Mouse (Mus musculus) kidney, embryonic 14.5 days (tissue): ENCODE data around the gene Tmem255b. TPM values are rescaled to one million over a fixed set of nuclear protein-coding genes. Genes with fewer than 3 reads are reported as not detected.

Source experiments
- ATAC-seq: fragments of 200-750 bp; cut with Nextera tagmentation; 2 replicates; pipeline ENCODE4 v1.8.0; 2017; ENCODE audit warnings: moderate number of reproducible peaks, mild to moderate bottlenecking, moderate TSS enrichment, moderate library complexity; ENCODE audit not compliant: low FRiP score, low TSS enrichment
- H3K27ac ChIP-seq: fragments of 300-500 bp; sonication (generic); 2 replicates; pipeline ENCODE4 v1.5.1; 2014; ENCODE audit warnings: low read depth, mild to moderate bottlenecking, low read length, moderate library complexity, mixed read lengths
- H3K27me3 ChIP-seq: fragments of 300-500 bp; sonication (generic); 2 replicates; pipeline ENCODE4 v1.6.1; 2014; ENCODE audit warnings: mild to moderate bottlenecking, low read length; ENCODE audit not compliant: control insufficient read depth, insufficient read depth
- H3K36me3 ChIP-seq: fragments of 300-500 bp; sonication (generic); 2 replicates; pipeline ENCODE4 v1.6.1; 2014; ENCODE audit warnings: low read length, mixed read lengths; ENCODE audit not compliant: control insufficient read depth, insufficient read depth
- H3K4me1 ChIP-seq: fragments of 300-500 bp; sonication (generic); 2 replicates; pipeline ENCODE4 v1.6.1; 2014; ENCODE audit warnings: low read length, mixed read lengths; ENCODE audit not compliant: control insufficient read depth, insufficient read depth
- H3K4me2 ChIP-seq: fragments of 300-500 bp; sonication (generic); replicated peaks from 2 replicates; pipeline ENCODE4 v1.6.1; 2014; ENCODE audit warnings: low read depth, mild to moderate bottlenecking, low read length
- H3K4me3 ChIP-seq: fragments of 300-500 bp; sonication (generic); 2 replicates; pipeline ENCODE4 v1.5.1; 2014; ENCODE audit warnings: mild to moderate bottlenecking, low read length
- H3K9ac ChIP-seq: fragments of 300-500 bp; sonication (generic); 2 replicates; pipeline ENCODE4 v1.6.1; 2014; ENCODE audit warnings: low read depth, mild to moderate bottlenecking, low read length, moderate library complexity
- H3K9me3 ChIP-seq: fragments of 300-500 bp; sonication (generic); 2 replicates; pipeline ENCODE4 v1.6.1; 2016; ENCODE audit warnings: low read length; ENCODE audit not compliant: control insufficient read depth
- WGBS: fragments of 180-500 bp; shearing (Covaris S2); extraction: QIAGEN DNeasy Blood & Tissue Kit; methylation state at CpG from one replicate; pipeline ENCODE4 v1.1.7; 2014; 5-methylcytosine and 5-hydroxymethylcytosine counted together
- polyA plus RNA-seq: library from polyadenylated mRNA; unstranded; fragments of >200 nt; fragmentation: Nextera tagmentation; extraction: Ambion mirVana; gene quantifications from 2 replicates; pipeline ENCODE4 v1.2.1, GENCODE M21; 2014

Tmem255b gene
- polyA plus RNA-seq, 1 experiment from 2014 or later = 0.57 TPM

DNA sequence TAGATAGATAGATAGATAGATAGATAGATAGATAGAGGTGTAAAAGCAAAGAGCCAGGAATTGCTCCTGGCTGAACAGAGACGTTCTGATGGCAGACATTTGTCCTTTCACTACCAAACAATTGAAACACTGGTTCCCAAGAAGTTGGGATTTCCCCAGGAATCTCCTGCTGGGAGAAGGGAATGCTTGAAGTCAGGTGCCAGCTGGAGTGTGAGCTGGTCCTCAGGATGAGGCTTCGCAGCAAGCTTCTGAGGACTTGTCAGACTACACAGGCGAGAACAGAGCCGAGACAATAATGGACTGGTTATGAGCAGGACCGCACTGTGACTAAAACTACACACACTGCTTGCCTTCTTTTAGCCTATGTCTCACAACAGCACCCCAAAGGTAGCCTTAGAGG lies 77.0 kb downstream of the Tmem255b start:
- 85% methylated on average over 5 of the region's 5 CpGs for WGBS
- Histone ChIP-seq H3K4me3 (no peak overlapping the region), H3K27me3 (no peaks in the 10 kb centered on the region), H3K9me3 (no peaks in the 10 kb centered on the region), H3K36me3 (no peaks in the 10 kb centered on the region), H3K9ac (no peak overlapping the region), H3K4me2 (no peak overlapping the region), H3K4me1 (no peaks in the 10 kb centered on the region), H3K27ac (no peak overlapping the region)
- no peak for ATAC-seq

- no peak for ATAC-seq
- 69% methylated on average over 6 of the region's 6 CpGs for WGBS
Measured at GRCm38 (mm10) chr8:13512677-13513076, 77.7 kb downstream of the Tmem255b start.

DNA sequence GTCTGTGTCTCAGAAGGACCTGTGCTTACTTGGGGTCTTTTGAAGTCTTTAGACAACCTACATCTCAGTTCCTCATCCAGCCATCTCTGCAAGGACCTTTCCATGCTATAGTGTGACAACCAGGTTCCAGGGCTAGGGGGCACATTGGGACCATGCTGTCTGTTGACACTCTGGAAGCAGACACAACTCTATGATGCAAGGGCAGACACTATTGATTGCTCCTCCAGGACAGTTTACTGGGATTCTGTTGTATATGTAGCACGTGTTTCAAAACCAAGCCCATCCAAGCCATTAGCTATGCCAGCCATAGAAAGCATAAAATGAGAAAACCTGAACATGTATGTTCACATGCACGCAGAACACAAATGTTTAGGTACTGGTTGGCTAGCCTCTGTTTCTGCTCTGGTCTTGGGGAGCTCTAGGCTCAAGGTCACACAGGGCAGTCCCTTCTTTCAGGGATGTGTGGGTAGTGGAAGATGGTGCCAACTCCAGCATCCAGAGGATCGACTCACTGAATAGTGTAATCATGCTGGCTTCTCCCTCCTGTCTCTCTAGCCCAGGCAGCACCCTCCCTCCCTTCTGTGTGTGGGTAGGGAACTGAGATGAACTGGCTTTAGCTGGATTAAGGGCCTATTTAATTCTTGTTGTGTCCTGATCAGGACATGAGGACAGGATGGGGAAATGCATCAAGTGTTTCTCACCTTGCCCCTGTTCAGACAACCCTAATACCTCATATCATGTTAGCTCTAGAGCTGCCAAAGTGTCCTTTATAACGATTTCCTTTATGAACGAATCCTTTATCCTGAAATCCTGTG lies 78.8 kb downstream of the Tmem255b start:
- H3K9me3 ChIP-seq = no peaks in the 10 kb centered on the region
- 88% methylated on average over 5 of the region's 5 CpGs for WGBS
- no peak for ATAC-seq
- no peaks in the 10 kb centered on the region for H3K27me3 ChIP-seq
- H3K4me2 ChIP-seq = no peak overlapping the region
- no peak overlapping the region for H3K4me3 ChIP-seq
- no peaks in the 10 kb centered on the region for H3K36me3 ChIP-seq
- H3K27ac ChIP-seq = no peak overlapping the region
- no peak overlapping the region for H3K9ac ChIP-seq
- no peaks in the 10 kb centered on the region for H3K4me1 ChIP-seq

More at GRCm38 (mm10) chr8:13512677-13513076, 77.7 kb downstream of the Tmem255b start:
- Histone ChIP-seq H3K36me3 (no peaks in the 10 kb centered on the region), H3K27me3 (no peaks in the 10 kb centered on the region), H3K4me3 (no peak overlapping the region), H3K4me2 (no peak overlapping the region), H3K4me1 (no peaks in the 10 kb centered on the region), H3K27ac (no peak overlapping the region), H3K9ac (no peak overlapping the region), H3K9me3 (no peaks in the 10 kb centered on the region)

- 67% methylated on average over 7 of the region's 7 CpGs for WGBS
- Histone ChIP-seq H3K9me3 (no peaks in the 10 kb centered on the region), H3K4me1 (no peaks in the 10 kb centered on the region), H3K36me3 (no peaks in the 10 kb centered on the region), H3K9ac (no peak overlapping the region), H3K4me2 (no peak overlapping the region), H3K27ac (no peak overlapping the region), H3K4me3 (no peak overlapping the region), H3K27me3 (no peaks in the 10 kb centered on the region)
- ATAC-seq = peak; percentile 32; the same call in 1 of the 2 replicates
Measured at GRCm38 (mm10) chr8:13516011-13516442, 81.0 kb downstream of the Tmem255b start.

DNA sequence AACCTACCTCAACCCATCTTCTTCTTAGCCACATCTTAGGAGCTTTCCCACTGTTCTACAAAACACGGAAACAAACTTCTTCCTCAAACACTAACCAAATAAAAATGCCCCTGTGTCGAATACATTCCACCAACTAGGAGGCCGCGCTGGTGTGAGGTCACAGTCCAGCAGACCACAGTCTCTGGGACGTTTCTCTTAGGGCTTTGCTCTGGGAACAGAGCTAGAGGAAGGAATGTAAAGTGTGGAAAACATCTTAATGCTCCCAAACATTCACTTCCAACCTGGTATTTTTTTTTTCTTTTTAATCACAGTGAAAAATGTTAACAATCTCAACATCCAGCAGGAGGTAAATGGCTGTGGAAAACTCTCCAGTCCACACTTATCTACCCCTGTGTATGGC lies 81.7 kb downstream of the Tmem255b start:
- Histone ChIP-seq H3K4me1 (no peaks in the 10 kb centered on the region), H3K9me3 (no peaks in the 10 kb centered on the region), H3K9ac (no peak overlapping the region), H3K36me3 (no peaks in the 10 kb centered on the region), H3K4me3 (no peak overlapping the region), H3K27me3 (no peaks in the 10 kb centered on the region), H3K4me2 (no peak overlapping the region), H3K27ac (no peak overlapping the region)
- ATAC-seq = no peak
- 76% methylated on average over 5 of the region's 5 CpGs for WGBS

GRCm38 (mm10) chr8:13517284-13517781 lies 82.3 kb downstream of the Tmem255b start:
- Histone ChIP-seq H3K9me3 (no peaks in the 10 kb centered on the region), H3K27ac (no peak overlapping the region), H3K9ac (no peak overlapping the region), H3K4me1 (no peaks in the 10 kb centered on the region), H3K4me2 (no peak overlapping the region), H3K27me3 (no peaks in the 10 kb centered on the region), H3K4me3 (no peak overlapping the region), H3K36me3 (no peaks in the 10 kb centered on the region)
- 88% methylated on average over 6 of the region's 6 CpGs for WGBS
- ATAC-seq = no peak

Other genes with a start within 250 kb of the Tmem255b start
- 19.7 and 20.3 TPM in 2 replicates for gene Grtp1, start 234.6 kb upstream of the Tmem255b start, polyA plus RNA-seq
- gene Adprhl1, start 181.0 kb upstream of the Tmem255b start, polyA plus RNA-seq = not detected in 2 replicates
- gene Dcun1d2, start 147.1 kb upstream of the Tmem255b start, polyA plus RNA-seq = 17.4 and 26.4 TPM in 2 replicates
- gene Tmco3, start 147.0 kb upstream of the Tmem255b start, polyA plus RNA-seq = 28.4 and 40.5 TPM in 2 replicates
- 146 and 201 TPM in 2 replicates for gene Tfdp1, start 96.4 kb upstream of the Tmem255b start, polyA plus RNA-seq
- gene Atp4b, start 38.4 kb upstream of the Tmem255b start, polyA plus RNA-seq = not detected in 2 replicates
- gene Grk1, start 30.1 kb upstream of the Tmem255b start, polyA plus RNA-seq = not detected in 2 replicates
- 12.0 and 18.7 TPM in 2 replicates for gene Gas6, start 59.3 kb downstream of the Tmem255b start, polyA plus RNA-seq
- not detected in 2 replicates for gene 1700029H14Rik, start 127.3 kb downstream of the Tmem255b start, polyA plus RNA-seq
- 8.0 and 20.2 TPM in 2 replicates for gene Rasa3, start 242.4 kb downstream of the Tmem255b start, polyA plus RNA-seq